Mouse (Mus musculus): ENCODE measurements around the gene A2ml1. TPM values are rescaled to one million over a fixed set of nuclear protein-coding genes. Genes with fewer than 3 reads are reported as not detected.

Gene A2ml1
- polyA plus RNA-seq, 2 experiments: not detected

GRCm38 (mm10) chr6:128535250-128535649, 46.2 kb downstream of the A2ml1 start:
- H3K36me3 ChIP-seq (ENCODE audit: control insufficient read depth, insufficient read depth, low read length): no peaks in the 10 kb centered on the region
- H3K9ac ChIP-seq (ENCODE audit: low read depth, low read length, severe bottlenecking): no peak overlapping the region
- H3K27me3 ChIP-seq (ENCODE audit: control insufficient read depth, insufficient read depth, low read length): no peaks in the 10 kb centered on the region
- TF ChIP-seq POLR2A (IDR thresholded peaks at IDR 0.05; ENCODE audit: borderline replicate concordance, extremely low read depth, insufficient read depth, insufficient read length): no peak
- no peaks in the 10 kb centered on the region for H3K4me1 ChIP-seq (ENCODE audit: control insufficient read depth, insufficient read depth, low read length)
- WGBS: 90% methylated on average over 2 of the region's 2 CpGs
- ATAC-seq (ENCODE audit: low FRiP score, low read depth) (no peak), DNase-seq (ENCODE audit: low spot score) (no peak)
- H3K4me2 ChIP-seq (replicated peaks; ENCODE audit: low read depth, low read length, severe bottlenecking): no peak overlapping the region
- H3K9me3 ChIP-seq (ENCODE audit: control insufficient read depth, low read length): no peaks in the 10 kb centered on the region
- no peak overlapping the region for H3K27ac ChIP-seq (replicated peaks; ENCODE audit: low read depth, low read length)
- no peak overlapping the region for H3K4me3 ChIP-seq (replicated peaks; ENCODE audit: low read length)

- Histone ChIP-seq H3K9ac (ENCODE audit: low read depth, low read length, severe bottlenecking) (no peak overlapping the region), H3K9me3 (ENCODE audit: control insufficient read depth, low read length) (no peaks in the 10 kb centered on the region), H3K4me1 (ENCODE audit: control insufficient read depth, insufficient read depth, low read length) (no peaks in the 10 kb centered on the region), H3K36me3 (ENCODE audit: control insufficient read depth, insufficient read depth, low read length) (no peaks in the 10 kb centered on the region), H3K4me3 (replicated peaks; ENCODE audit: low read length) (no peak overlapping the region), H3K4me2 (replicated peaks; ENCODE audit: low read depth, low read length, severe bottlenecking) (no peak overlapping the region), H3K27ac (replicated peaks; ENCODE audit: low read depth, low read length) (no peak overlapping the region), H3K27me3 (ENCODE audit: control insufficient read depth, insufficient read depth, low read length) (no peaks in the 10 kb centered on the region)
- 86% methylated on average over 6 of the region's 6 CpGs for WGBS
- no peak for DNase-seq (ENCODE audit: low spot score)
- ATAC-seq (ENCODE audit: low FRiP score, low read depth): no peak
- TF ChIP-seq POLR2A (IDR thresholded peaks at IDR 0.05; ENCODE audit: borderline replicate concordance, extremely low read depth, insufficient read depth, insufficient read length): no peak
Measured at GRCm38 (mm10) chr6:128533296-128533695, 48.1 kb downstream of the A2ml1 start.

GRCm38 (mm10) chr6:128532701-128533100, 48.7 kb downstream of the A2ml1 start:
- Histone ChIP-seq H3K36me3 (ENCODE audit: control insufficient read depth, insufficient read depth, low read length) (no peaks in the 10 kb centered on the region), H3K27me3 (ENCODE audit: control insufficient read depth, insufficient read depth, low read length) (no peaks in the 10 kb centered on the region), H3K9ac (ENCODE audit: low read depth, low read length, severe bottlenecking) (no peak overlapping the region), H3K9me3 (ENCODE audit: control insufficient read depth, low read length) (no peaks in the 10 kb centered on the region), H3K4me2 (replicated peaks; ENCODE audit: low read depth, low read length, severe bottlenecking) (no peak overlapping the region), H3K4me3 (replicated peaks; ENCODE audit: low read length) (no peak overlapping the region), H3K4me1 (ENCODE audit: control insufficient read depth, insufficient read depth, low read length) (no peaks in the 10 kb centered on the region), H3K27ac (replicated peaks; ENCODE audit: low read depth, low read length) (no peak overlapping the region)
- DNase-seq (ENCODE audit: low spot score) (no peak), ATAC-seq (ENCODE audit: low FRiP score, low read depth) (no peak)
- TF ChIP-seq POLR2A (IDR thresholded peaks at IDR 0.05; ENCODE audit: borderline replicate concordance, extremely low read depth, insufficient read depth, insufficient read length): no peak
- WGBS: 88% methylated on average over 9 of the region's 9 CpGs

GRCm38 (mm10) chr6:128528491-128528890, 52.9 kb downstream of the A2ml1 start:
- ATAC-seq (ENCODE audit: low FRiP score, low read depth) (no peak; the same call in 1 of the 2 replicates), DNase-seq (ENCODE audit: low spot score) (no peak)
- no peak for TF ChIP-seq POLR2A (IDR thresholded peaks at IDR 0.05; ENCODE audit: borderline replicate concordance, extremely low read depth, insufficient read depth, insufficient read length)
- Histone ChIP-seq H3K36me3 (ENCODE audit: control insufficient read depth, insufficient read depth, low read length) (no peaks in the 10 kb centered on the region), H3K27me3 (ENCODE audit: control insufficient read depth, insufficient read depth, low read length) (no peaks in the 10 kb centered on the region), H3K4me2 (replicated peaks; ENCODE audit: low read depth, low read length, severe bottlenecking) (no peak overlapping the region), H3K9ac (ENCODE audit: low read depth, low read length, severe bottlenecking) (no peak overlapping the region), H3K4me1 (ENCODE audit: control insufficient read depth, insufficient read depth, low read length) (no peaks in the 10 kb centered on the region), H3K27ac (replicated peaks; ENCODE audit: low read depth, low read length) (no peak overlapping the region), H3K9me3 (ENCODE audit: control insufficient read depth, low read length) (no peaks in the 10 kb centered on the region), H3K4me3 (replicated peaks; ENCODE audit: low read length) (no peak overlapping the region)
- 48% methylated on average over 4 of the region's 4 CpGs for WGBS

- 57% methylated on average over 1 of the region's 1 CpGs for WGBS
Measured at GRCm38 (mm10) chr6:128527110-128527509, 54.3 kb downstream of the A2ml1 start.

GRCm38 (mm10) chr6:128526601-128527000, 54.8 kb downstream of the A2ml1 start, which contains the start of gene Pzp:
Gene Pzp, minus strand, starts transcription at chr6:128526720.
- no peak within 1 kb of the TSS for H3K9ac ChIP-seq (ENCODE audit: low read depth, low read length, severe bottlenecking)
- H3K4me3 ChIP-seq (replicated peaks; ENCODE audit: low read length): no peak within 1 kb of the TSS
- no peak within 1 kb of the TSS for H3K27ac ChIP-seq (replicated peaks; ENCODE audit: low read depth, low read length)
- no peak within 1 kb of the TSS for H3K4me2 ChIP-seq (replicated peaks; ENCODE audit: low read depth, low read length, severe bottlenecking)
- ATAC-seq (ENCODE audit: low FRiP score, low read depth): no peak
- DNase-seq (ENCODE audit: low spot score): no peak
- H3K4me1 ChIP-seq (ENCODE audit: control insufficient read depth, insufficient read depth, low read length): no peaks in the 10 kb centered on the region
- WGBS: 78% methylated on average over 4 of the region's 4 CpGs
- no peak for TF ChIP-seq POLR2A (IDR thresholded peaks at IDR 0.05; ENCODE audit: borderline replicate concordance, extremely low read depth, insufficient read depth, insufficient read length)
- H3K9me3 ChIP-seq (ENCODE audit: control insufficient read depth, low read length): no peaks in the 10 kb centered on the region
- H3K36me3 ChIP-seq (ENCODE audit: control insufficient read depth, insufficient read depth, low read length): no peaks in the 10 kb centered on the region
- H3K27me3 ChIP-seq (ENCODE audit: control insufficient read depth, insufficient read depth, low read length): no peaks in the 10 kb centered on the region

More at GRCm38 (mm10) chr6:128527110-128527509, 54.3 kb downstream of the A2ml1 start:
- no peak for DNase-seq (ENCODE audit: low spot score)
- Histone ChIP-seq H3K27me3 (ENCODE audit: control insufficient read depth, insufficient read depth, low read length) (no peaks in the 10 kb centered on the region), H3K9me3 (ENCODE audit: control insufficient read depth, low read length) (no peaks in the 10 kb centered on the region), H3K36me3 (ENCODE audit: control insufficient read depth, insufficient read depth, low read length) (no peaks in the 10 kb centered on the region), H3K4me3 (replicated peaks; ENCODE audit: low read length) (no peak overlapping the region), H3K4me2 (replicated peaks; ENCODE audit: low read depth, low read length, severe bottlenecking) (no peak overlapping the region), H3K9ac (ENCODE audit: low read depth, low read length, severe bottlenecking) (no peak overlapping the region), H3K4me1 (ENCODE audit: control insufficient read depth, insufficient read depth, low read length) (no peaks in the 10 kb centered on the region), H3K27ac (replicated peaks; ENCODE audit: low read depth, low read length) (no peak overlapping the region)
- ATAC-seq (ENCODE audit: low FRiP score, low read depth): no peak
- TF ChIP-seq POLR2A (IDR thresholded peaks at IDR 0.05; ENCODE audit: borderline replicate concordance, extremely low read depth, insufficient read depth, insufficient read length): no peak

All from limb, embryonic 14.5 days (tissue).